Mouse (Mus musculus): ENCODE data around the gene Nptx1. TPM values are rescaled to one million over a fixed set of nuclear protein-coding genes. Genes with fewer than 3 reads are reported as not detected.

Gene Nptx1
- polyA plus RNA-seq, 1 experiment from 2014 or later: 20.7 TPM

DNA sequence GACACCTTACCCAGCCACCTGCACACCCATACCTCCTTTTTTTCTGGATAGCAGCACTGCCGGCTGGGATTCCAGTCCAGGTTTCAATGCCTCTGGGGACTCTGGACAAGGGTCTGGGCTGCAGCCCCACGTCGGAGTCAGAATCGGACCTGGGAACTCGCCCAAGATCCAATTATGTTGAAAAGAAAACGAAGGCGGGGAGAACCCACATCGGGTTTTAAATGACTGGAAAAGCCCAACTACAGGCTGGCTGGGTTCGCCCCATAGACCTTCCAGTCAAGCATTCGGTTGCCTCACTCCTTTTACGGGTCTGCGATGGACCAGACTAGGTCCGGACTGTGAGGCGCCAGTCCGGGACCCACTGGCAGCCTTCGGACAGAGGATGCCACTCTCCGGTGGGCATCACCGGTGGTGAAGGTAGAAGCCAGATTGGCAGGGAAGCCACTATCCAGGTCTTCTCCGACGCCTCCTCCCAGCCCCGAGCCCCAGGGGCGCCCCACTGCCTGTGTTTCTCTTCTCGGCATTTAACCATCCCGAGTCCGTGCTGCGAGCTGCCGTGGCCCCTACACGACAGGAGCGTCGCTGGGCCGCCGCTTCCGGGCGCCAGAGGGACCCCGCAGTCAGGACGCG, 1.3 kb upstream of the Nptx1 start:
- no peaks in the 10 kb centered on the region for H3K36me3 ChIP-seq
- peak overlapping the region; percentile 71 for H3K4me3 ChIP-seq
- peaks cover 79% of the 10 kb centered on the region for H3K4me1 ChIP-seq (replicated peaks)
- peak overlapping the region; percentile 96 for H3K4me2 ChIP-seq
- H3K9me3 ChIP-seq: no peaks in the 10 kb centered on the region
- no peak for ATAC-seq (ENCODE audit: low FRiP score, low read depth)
- peak overlapping the region; percentile 31 for H3K27ac ChIP-seq (replicated peaks)
- H3K9ac ChIP-seq: peak overlapping the region; percentile 64
- WGBS: under 1% methylated on average over 37 of the region's 37 CpGs
- 0 out of 2 replicates have a peak, but pooled peaks cover 2% of the 10 kb centered on the region for H3K27me3 ChIP-seq

- H3K4me1 ChIP-seq (replicated peaks): peaks cover 83% of the 10 kb centered on the region
- peak overlapping the region; percentile 64 for H3K9ac ChIP-seq
- peak overlapping the region; percentile 71 for H3K4me3 ChIP-seq
- under 1% methylated on average over 34 of the region's 39 CpGs for WGBS
- peak overlapping the region; percentile 96 for H3K4me2 ChIP-seq
- ATAC-seq (ENCODE audit: low FRiP score, low read depth): no peak; the same call in 1 of the 2 replicates
- H3K27ac ChIP-seq (replicated peaks): peak overlapping the region; percentile 31
- H3K9me3 ChIP-seq: no peaks in the 10 kb centered on the region
- H3K36me3 ChIP-seq: no peaks in the 10 kb centered on the region
- H3K27me3 ChIP-seq: 0 out of 2 replicates have a peak, but pooled peaks cover 2% of the 10 kb centered on the region
Observed at GRCm38 (mm10) chr11:119547951-119548591, 518 bp upstream of the Nptx1 start.

DNA sequence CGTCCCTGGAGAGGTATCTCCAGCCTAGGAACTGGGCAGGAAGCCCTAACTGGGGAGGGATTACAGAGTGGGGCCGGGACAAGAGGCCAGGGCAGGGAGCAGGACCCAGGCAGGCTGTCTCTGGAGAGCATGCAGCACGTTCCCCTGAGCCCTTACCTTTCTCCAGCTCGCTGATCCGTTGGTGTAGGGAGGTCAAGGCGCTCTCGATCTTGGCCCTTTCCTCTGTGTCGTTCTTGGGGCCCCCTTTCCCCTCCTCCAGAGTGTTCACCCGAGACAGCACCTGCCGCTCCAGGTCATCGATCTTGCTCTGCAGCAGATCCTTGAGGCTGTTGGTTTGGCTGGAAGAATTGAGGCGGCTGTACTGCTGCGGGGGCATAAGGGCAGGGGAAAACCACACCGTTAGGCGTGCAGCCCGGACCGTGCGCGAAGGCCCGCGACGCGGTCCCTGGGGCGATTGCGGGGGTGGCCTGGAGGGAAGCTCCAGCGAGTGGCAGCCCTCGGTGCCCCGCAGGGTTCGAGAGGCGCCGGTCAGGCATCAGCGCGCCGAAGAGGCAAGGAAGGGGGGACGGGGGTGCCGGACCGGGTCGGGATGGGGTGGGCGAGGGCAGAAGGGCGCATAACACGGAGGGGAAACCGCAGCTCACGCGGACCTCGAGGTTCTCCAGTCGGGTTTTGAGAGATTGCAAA, 914 bp downstream of the Nptx1 start:
- H3K27me3 ChIP-seq: 0 out of 2 replicates have a peak, but pooled peaks cover 2% of the 10 kb centered on the region
- no peak for ATAC-seq (ENCODE audit: low FRiP score, low read depth)
- H3K4me1 ChIP-seq (replicated peaks): peaks cover 77% of the 10 kb centered on the region

GRCm38 (mm10) chr11:119545741-119546495, 1.6 kb downstream of the Nptx1 start:
- H3K9ac ChIP-seq: peak overlapping the region; percentile 64
- H3K27me3 ChIP-seq: 0 out of 2 replicates have a peak, but pooled peaks cover 2% of the 10 kb centered on the region
- H3K9me3 ChIP-seq: no peaks in the 10 kb centered on the region
- H3K4me3 ChIP-seq: peak overlapping the region; percentile 71
- H3K27ac ChIP-seq (replicated peaks): no peak overlapping the region
- no peaks in the 10 kb centered on the region for H3K36me3 ChIP-seq
- ATAC-seq (ENCODE audit: low FRiP score, low read depth): no peak
- H3K4me2 ChIP-seq: peak overlapping the region; percentile 96
- WGBS: 5% methylated on average over 10 of the region's 10 CpGs
- peaks cover 74% of the 10 kb centered on the region for H3K4me1 ChIP-seq (replicated peaks)

More for the DNA sequence above, 914 bp downstream of the Nptx1 start:
- H3K9me3 ChIP-seq: no peaks in the 10 kb centered on the region
- peak overlapping the region; percentile 71 for H3K4me3 ChIP-seq
- WGBS: under 1% methylated on average over 45 of the region's 46 CpGs
- H3K9ac ChIP-seq: peak overlapping the region; percentile 64
- H3K27ac ChIP-seq (replicated peaks): peak overlapping the region; percentile 31
- H3K36me3 ChIP-seq: no peaks in the 10 kb centered on the region
- peak overlapping the region; percentile 96 for H3K4me2 ChIP-seq

GRCm38 (mm10) chr11:119545281-119545680, 2.3 kb downstream of the Nptx1 start:
- no peak for ATAC-seq (ENCODE audit: low FRiP score, low read depth)
- Histone ChIP-seq H3K36me3 (no peaks in the 10 kb centered on the region), H3K27ac (replicated peaks) (no peak overlapping the region), H3K4me2 (peak overlapping the region; percentile 96), H3K9ac (0 out of 2 replicates have a peak overlapping the region, but pooled peaks have one; percentile 9), H3K27me3 (0 out of 2 replicates have a peak, but pooled peaks cover 2% of the 10 kb centered on the region), H3K4me1 (replicated peaks) (peaks cover 72% of the 10 kb centered on the region), H3K4me3 (peak overlapping the region; percentile 71), H3K9me3 (no peaks in the 10 kb centered on the region)
- 45% methylated on average over 3 of the region's 3 CpGs for WGBS

GRCm38 (mm10) chr11:119544518-119545105, 2.9 kb downstream of the Nptx1 start:
- Histone ChIP-seq H3K4me1 (replicated peaks) (peaks cover 72% of the 10 kb centered on the region), H3K9ac (0 out of 2 replicates have a peak overlapping the region, but pooled peaks have one; percentile 9), H3K4me2 (peak overlapping the region; percentile 96), H3K36me3 (no peaks in the 10 kb centered on the region), H3K4me3 (peak overlapping the region; percentile 71), H3K9me3 (no peaks in the 10 kb centered on the region), H3K27me3 (0 out of 2 replicates have a peak, but pooled peaks cover 2% of the 10 kb centered on the region), H3K27ac (replicated peaks) (no peak overlapping the region)
- WGBS: 80% methylated on average over 15 of the region's 15 CpGs
- ATAC-seq (ENCODE audit: low FRiP score, low read depth): no peak

DNA sequence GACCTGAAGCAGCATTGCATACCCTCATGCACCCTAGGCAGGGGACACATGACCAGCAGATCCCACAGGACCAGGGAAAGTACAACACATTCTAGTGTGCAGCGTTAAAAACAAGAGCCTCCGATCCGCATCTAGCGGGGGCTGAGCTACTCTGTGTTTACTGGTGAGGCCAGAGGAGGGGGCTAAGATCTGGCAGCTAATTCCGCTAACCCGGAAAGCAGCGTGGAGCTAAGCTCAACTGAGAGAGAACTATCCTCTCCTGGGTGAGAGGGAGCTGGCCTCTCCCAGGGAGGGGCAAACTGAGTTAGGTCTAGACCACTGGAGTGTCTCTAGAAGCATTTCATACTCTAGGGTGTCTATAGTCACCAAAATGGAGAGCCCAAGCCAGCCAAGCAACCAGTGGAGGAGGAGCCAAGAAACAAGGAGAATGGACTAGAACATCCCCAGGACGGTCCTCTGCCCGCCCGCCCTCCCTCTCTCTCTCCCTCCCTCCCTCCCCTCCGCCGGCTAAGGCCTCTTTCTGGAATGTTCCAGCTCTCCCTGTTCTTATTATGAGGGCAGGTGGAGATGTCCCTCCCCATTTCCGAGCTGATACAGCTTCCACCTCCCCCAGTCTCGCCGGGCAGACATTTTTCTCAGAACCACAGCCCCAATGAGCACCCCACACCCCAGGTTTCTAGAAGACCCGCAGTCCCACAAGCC, 3.6 kb downstream of the Nptx1 start:
- Histone ChIP-seq H3K27ac (replicated peaks) (no peak overlapping the region), H3K9ac (no peak overlapping the region), H3K4me3 (peak overlapping the region; percentile 71; the same call in 1 of the 2 replicates), H3K4me1 (replicated peaks) (peaks cover 66% of the 10 kb centered on the region), H3K27me3 (0 out of 2 replicates have a peak, but pooled peaks cover 2% of the 10 kb centered on the region), H3K36me3 (no peaks in the 10 kb centered on the region), H3K4me2 (peak overlapping the region; percentile 96), H3K9me3 (no peaks in the 10 kb centered on the region)
- 48% methylated on average over 16 of the region's 16 CpGs for WGBS
- no peak for ATAC-seq (ENCODE audit: low FRiP score, low read depth)

- Histone ChIP-seq H3K27me3 (0 out of 2 replicates have a peak, but pooled peaks cover 2% of the 10 kb centered on the region), H3K27ac (replicated peaks) (no peak overlapping the region), H3K36me3 (no peaks in the 10 kb centered on the region), H3K4me3 (no peak overlapping the region), H3K9ac (no peak overlapping the region), H3K4me2 (no peak overlapping the region), H3K9me3 (no peaks in the 10 kb centered on the region), H3K4me1 (replicated peaks) (peaks cover 55% of the 10 kb centered on the region)
- WGBS: 71% methylated on average over 5 of the region's 5 CpGs
- ATAC-seq (ENCODE audit: low FRiP score, low read depth): no peak
Observed at GRCm38 (mm10) chr11:119542886-119543285, 4.7 kb downstream of the Nptx1 start.

- H3K27me3 ChIP-seq: 0 out of 2 replicates have a peak, but pooled peaks cover 2% of the 10 kb centered on the region
- H3K27ac ChIP-seq (replicated peaks): no peak overlapping the region
- ATAC-seq (ENCODE audit: low FRiP score, low read depth): no peak
- H3K4me1 ChIP-seq (replicated peaks): peaks cover 53% of the 10 kb centered on the region
- H3K9me3 ChIP-seq: no peaks in the 10 kb centered on the region
- H3K9ac ChIP-seq: no peak overlapping the region
- no peak overlapping the region for H3K4me3 ChIP-seq
- no peaks in the 10 kb centered on the region for H3K36me3 ChIP-seq
- H3K4me2 ChIP-seq: no peak overlapping the region
- WGBS: 57% methylated on average over 9 of the region's 9 CpGs
Observed at GRCm38 (mm10) chr11:119542371-119542770, 5.2 kb downstream of the Nptx1 start.

- Histone ChIP-seq H3K27me3 (0 out of 2 replicates have a peak, but pooled peaks cover 2% of the 10 kb centered on the region), H3K36me3 (no peaks in the 10 kb centered on the region), H3K4me1 (replicated peaks) (peaks cover 40% of the 10 kb centered on the region), H3K27ac (replicated peaks) (no peak overlapping the region), H3K9me3 (no peaks in the 10 kb centered on the region), H3K4me3 (no peak overlapping the region), H3K9ac (no peak overlapping the region), H3K4me2 (no peak overlapping the region)
- WGBS: 85% methylated on average over 9 of the region's 9 CpGs
- ATAC-seq (ENCODE audit: low FRiP score, low read depth): no peak
Observed at GRCm38 (mm10) chr11:119541082-119541481, 6.5 kb downstream of the Nptx1 start.
